Mouse (Mus musculus) limb, embryonic 13.5 days (tissue): ENCODE data around the gene H2-M10.5. TPM values are rescaled to one million over a fixed set of nuclear protein-coding genes. Genes with fewer than 3 reads are reported as not detected.
"Not testable (repeated sequence)": the region's sequence is repeated elsewhere in the genome, so short reads cannot be mapped to it uniquely, and the experiment has no call there.

ENCODE experiments used
- ATAC-seq: fragments of 200-750 bp; cut with Nextera tagmentation; 2 replicates; pipeline ENCODE4 v1.8.0; 2017; ENCODE audit warnings: low read depth, moderate number of reproducible peaks, moderate TSS enrichment; ENCODE audit not compliant: low FRiP score
- H3K27ac ChIP-seq: fragments of 300-500 bp; sonication (generic); 2 replicates; pipeline ENCODE4 v1.5.1; 2015; ENCODE audit warnings: inconsistent platforms, mild to moderate bottlenecking, moderate library complexity
- H3K27me3 ChIP-seq: fragments of 300-500 bp; sonication (generic); 2 replicates; pipeline ENCODE4 v1.6.1; 2015; ENCODE audit warnings: mild to moderate bottlenecking, inconsistent platforms
- H3K36me3 ChIP-seq: fragments of 300-500 bp; sonication (generic); 2 replicates; pipeline ENCODE4 v1.6.1; 2015; ENCODE audit warnings: inconsistent platforms, mild to moderate bottlenecking, moderate library complexity
- H3K4me1 ChIP-seq: fragments of 300-500 bp; sonication (generic); 2 replicates; pipeline ENCODE4 v1.6.1; 2015; ENCODE audit warnings: inconsistent platforms
- H3K4me2 ChIP-seq: fragments of 300-500 bp; sonication (generic); replicated peaks from 2 replicates; pipeline ENCODE4 v1.6.1; 2015; ENCODE audit warnings: inconsistent platforms, mild to moderate bottlenecking, moderate library complexity
- H3K4me3 ChIP-seq: fragments of 300-500 bp; sonication (generic); 2 replicates; pipeline ENCODE4 v1.5.1; 2015; ENCODE audit warnings: moderate library complexity, mild to moderate bottlenecking, inconsistent platforms
- H3K9ac ChIP-seq: fragments of 300-500 bp; sonication (generic); 2 replicates; pipeline ENCODE4 v1.6.1; 2015; ENCODE audit warnings: mild to moderate bottlenecking, inconsistent platforms
- H3K9me3 ChIP-seq: fragments of 300-500 bp; sonication (generic); 2 replicates; pipeline ENCODE4 v1.6.1; 2016; ENCODE audit warnings: inconsistent platforms
- WGBS: fragments of 180-500 bp; shearing (Covaris S2); methylation state at CpG from one replicate; pipeline ENCODE4 v1.1.7; 2015; 5-methylcytosine and 5-hydroxymethylcytosine counted together
- polyA plus RNA-seq: library from polyadenylated mRNA; unstranded; fragments of >200 nt; fragmentation: Nextera tagmentation; extraction: Ambion mirVana; gene quantifications from 2 replicates; pipeline ENCODE4 v1.2.1, GENCODE M21; 2015

Gene H2-M10.5
- polyA plus RNA-seq: not detected in 2 replicates

- H3K4me2 ChIP-seq, H3K27me3 ChIP-seq, H3K9me3 ChIP-seq, H3K9ac ChIP-seq, H3K27ac ChIP-seq, H3K4me3 ChIP-seq, H3K36me3 ChIP-seq, ATAC-seq, H3K4me1 ChIP-seq: not testable (repeated sequence)
- WGBS: 94% methylated on average over 2 of the region's 2 CpGs
These were observed at the start of gene H2-M10.5 for GRCm38 (mm10) chr17:36772610-36773009. H2-M10.5 (plus strand) TSS chr17:36772910.

GRCm38 (mm10) chr17:36726046-36726445 is 46.7 kb upstream of the H2-M10.5 start:
- Histone ChIP-seq H3K27me3 (no peaks in the 10 kb centered on the region), H3K4me3 (no peak overlapping the region), H3K9me3 (no peaks in the 10 kb centered on the region), H3K36me3 (no peaks in the 10 kb centered on the region), H3K4me2 (no peak overlapping the region), H3K4me1 (no peaks in the 10 kb centered on the region), H3K9ac (no peak overlapping the region), H3K27ac (no peak overlapping the region)
- ATAC-seq: no peak
- WGBS: 30% methylated on average over 2 of the region's 2 CpGs

- no peak for ATAC-seq
- Histone ChIP-seq H3K4me2 (no peak overlapping the region), H3K9ac (no peak overlapping the region), H3K9me3 (no peaks in the 10 kb centered on the region), H3K4me3 (no peak overlapping the region), H3K36me3 (no peaks in the 10 kb centered on the region), H3K27me3 (no peaks in the 10 kb centered on the region), H3K27ac (no peak overlapping the region), H3K4me1 (no peaks in the 10 kb centered on the region)
- 42% methylated on average over 2 of the region's 2 CpGs for WGBS
These were observed 8.9 kb upstream of the H2-M10.5 start for GRCm38 (mm10) chr17:36763816-36764215.

DNA sequence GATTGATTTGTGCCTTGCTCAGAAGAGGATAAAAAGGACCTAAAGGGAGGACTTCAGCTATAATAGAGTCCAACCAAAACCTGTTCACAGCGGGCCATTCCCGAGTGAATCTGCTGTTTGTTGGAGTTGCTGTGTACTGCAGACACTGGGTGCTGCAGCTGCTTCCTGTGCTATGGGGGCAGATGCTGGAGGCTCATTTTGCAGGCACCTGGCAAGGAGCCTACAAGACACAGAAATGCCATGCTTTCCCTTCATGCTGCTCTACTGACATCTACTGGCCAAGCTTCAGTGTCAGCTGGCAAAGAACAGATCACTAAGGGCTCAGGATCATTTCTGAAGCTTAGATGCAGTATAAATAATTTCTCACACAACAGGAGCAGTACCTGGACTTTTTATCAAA is 8.5 kb upstream of the H2-M10.5 start:
- H3K4me1 ChIP-seq, H3K27ac ChIP-seq, H3K9ac ChIP-seq, H3K27me3 ChIP-seq, ATAC-seq, H3K4me3 ChIP-seq, H3K36me3 ChIP-seq, H3K4me2 ChIP-seq, H3K9me3 ChIP-seq: not testable (repeated sequence)
- 15% methylated on average over 2 of the region's 2 CpGs for WGBS

DNA sequence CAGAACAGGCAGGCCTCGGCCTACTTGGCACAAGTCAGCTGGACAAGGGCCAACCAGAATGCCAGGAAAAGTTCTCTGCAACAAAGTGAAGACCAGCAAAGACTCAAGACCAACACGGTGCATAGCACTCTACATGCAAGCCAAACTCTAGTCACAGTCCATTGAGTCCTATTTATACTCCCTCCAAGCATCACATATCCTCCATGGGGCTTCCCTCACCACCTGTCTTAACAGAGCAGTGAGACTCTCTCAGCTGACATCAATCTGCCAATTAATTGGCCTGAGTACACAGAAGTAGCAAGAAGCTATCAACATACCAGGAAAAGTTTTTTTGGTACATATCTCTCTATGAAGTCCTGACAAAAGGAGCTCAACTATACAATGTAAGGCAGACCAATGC is 7.3 kb upstream of the H2-M10.5 start:
- 77% methylated on average over 2 of the region's 2 CpGs for WGBS

DNA sequence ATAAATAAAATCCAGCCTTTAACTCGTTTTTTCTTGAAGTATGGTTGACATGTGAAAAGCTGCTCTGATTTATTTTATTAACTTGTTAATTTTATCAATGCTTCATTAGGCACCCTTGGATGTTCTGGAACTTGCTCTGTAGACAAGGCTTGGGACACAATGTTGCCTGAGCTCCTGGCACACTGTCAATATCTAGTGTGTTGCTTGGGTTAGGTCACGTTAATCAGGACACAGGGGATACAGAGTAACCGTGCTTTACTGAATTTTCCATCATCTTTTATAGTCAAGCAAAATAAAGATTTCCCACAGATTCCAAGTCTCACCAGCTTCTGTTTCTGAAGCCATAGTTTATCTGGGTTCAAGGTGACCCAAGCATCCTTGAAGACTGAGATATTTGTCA is 8.8 kb downstream of the H2-M10.5 start:
- no peaks in the 10 kb centered on the region for H3K9me3 ChIP-seq
- H3K27ac ChIP-seq: no peak overlapping the region
- WGBS: 60% methylated on average over 3 of the region's 3 CpGs
- H3K4me1 ChIP-seq: no peaks in the 10 kb centered on the region
- H3K27me3 ChIP-seq: no peaks in the 10 kb centered on the region
- no peak for ATAC-seq
- H3K4me3 ChIP-seq: no peak overlapping the region
- H3K4me2 ChIP-seq: no peak overlapping the region
- H3K36me3 ChIP-seq: no peaks in the 10 kb centered on the region
- H3K9ac ChIP-seq: no peak overlapping the region

More for the DNA sequence above, 7.3 kb upstream of the H2-M10.5 start:
- H3K4me3 ChIP-seq, H3K4me1 ChIP-seq, H3K27me3 ChIP-seq, H3K4me2 ChIP-seq, H3K9me3 ChIP-seq, H3K27ac ChIP-seq, H3K9ac ChIP-seq, H3K36me3 ChIP-seq, ATAC-seq: not testable (repeated sequence)

GRCm38 (mm10) chr17:36786483-36786886 is 13.8 kb downstream of the H2-M10.5 start:
- H3K36me3 ChIP-seq, H3K27me3 ChIP-seq, H3K9me3 ChIP-seq, H3K4me2 ChIP-seq, H3K4me3 ChIP-seq, H3K9ac ChIP-seq, H3K4me1 ChIP-seq, ATAC-seq, H3K27ac ChIP-seq: not testable (repeated sequence)
- WGBS: 23% methylated on average over 1 of the region's 1 CpGs

GRCm38 (mm10) chr17:36788351-36788750 is 15.6 kb downstream of the H2-M10.5 start:
- 72% methylated on average over 2 of the region's 2 CpGs for whole genome bisulfite sequencing
- no peak for ATAC-seq
- H3K9me3 ChIP-seq: no peaks in the 10 kb centered on the region
- H3K4me1 ChIP-seq: no peaks in the 10 kb centered on the region
- no peak overlapping the region for H3K4me3 ChIP-seq
- no peak overlapping the region for H3K4me2 ChIP-seq
- no peak overlapping the region for H3K27ac ChIP-seq
- H3K9ac ChIP-seq: no peak overlapping the region
- no peaks in the 10 kb centered on the region for H3K27me3 ChIP-seq
- H3K36me3 ChIP-seq: no peaks in the 10 kb centered on the region

- H3K9me3 ChIP-seq, H3K4me1 ChIP-seq, H3K4me2 ChIP-seq, H3K9ac ChIP-seq, H3K36me3 ChIP-seq, H3K27me3 ChIP-seq, H3K27ac ChIP-seq, ATAC-seq, H3K4me3 ChIP-seq: not testable (repeated sequence)
These were observed 16.1 kb downstream of the H2-M10.5 start for GRCm38 (mm10) chr17:36788801-36789200.

DNA sequence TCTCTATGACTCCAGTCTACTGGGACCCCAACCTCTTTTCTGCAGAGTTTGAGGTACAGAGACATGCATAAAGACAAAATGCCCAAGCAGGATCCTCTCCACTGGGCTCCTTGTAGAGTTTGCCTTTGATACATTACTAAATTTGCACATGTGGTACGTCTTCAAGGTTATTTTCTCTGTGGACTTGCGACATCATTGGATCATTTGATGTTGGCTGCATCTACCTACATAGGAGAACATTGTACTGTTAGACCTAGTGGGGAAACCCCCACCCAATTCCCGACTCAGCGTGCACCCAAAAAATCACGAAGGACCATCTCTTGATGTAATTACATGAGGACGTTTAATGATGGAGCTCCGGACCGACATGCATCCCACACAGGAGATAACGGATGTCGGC is 26.8 kb downstream of the H2-M10.5 start:
- WGBS: 92% methylated on average over 10 of the region's 10 CpGs
- no peak overlapping the region for H3K9ac ChIP-seq
- no peak for ATAC-seq
- no peaks in the 10 kb centered on the region for H3K36me3 ChIP-seq
- no peak overlapping the region for H3K4me3 ChIP-seq
- no peak overlapping the region for H3K4me2 ChIP-seq
- no peak overlapping the region for H3K27ac ChIP-seq
- H3K9me3 ChIP-seq: no peaks in the 10 kb centered on the region
- H3K27me3 ChIP-seq: no peaks in the 10 kb centered on the region
- H3K4me1 ChIP-seq: no peaks in the 10 kb centered on the region

- H3K27me3 ChIP-seq, ATAC-seq, H3K9me3 ChIP-seq, H3K36me3 ChIP-seq, H3K4me3 ChIP-seq, H3K27ac ChIP-seq, H3K9ac ChIP-seq, H3K4me2 ChIP-seq, H3K4me1 ChIP-seq: not testable (repeated sequence)
- WGBS: 68% methylated on average over 4 of the region's 4 CpGs
These were observed 27.3 kb downstream of the H2-M10.5 start for GRCm38 (mm10) chr17:36799921-36800462.

DNA sequence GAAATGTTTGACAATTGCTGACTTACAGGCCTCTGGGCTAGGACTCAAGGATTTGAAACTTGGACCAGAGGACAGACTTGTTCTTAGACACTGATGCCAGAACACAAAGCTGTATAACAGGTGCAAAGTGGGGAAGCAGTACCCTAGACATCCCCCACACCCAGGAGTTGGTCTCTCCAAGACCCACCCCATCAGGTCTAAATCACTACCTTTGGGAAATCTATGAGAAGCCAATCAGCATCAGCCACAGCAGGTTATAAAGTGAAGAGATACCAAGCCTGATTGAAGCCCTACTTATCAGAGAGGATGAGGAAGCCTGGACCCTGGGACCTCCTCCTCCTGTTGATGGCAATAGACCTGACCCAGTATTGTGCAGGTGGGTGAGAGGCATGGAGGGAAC is 39.2 kb downstream of the H2-M10.5 start, which contains the start of gene H2-M10.6:
H2-M10.6 (plus strand) TSS at position 301 of the 400 bp plus-strand sequence.
- H3K9ac ChIP-seq: no peak within 1 kb of the TSS
- no peak within 1 kb of the TSS for H3K4me3 ChIP-seq
- H3K27ac ChIP-seq: no peak within 1 kb of the TSS
- no peak within 1 kb of the TSS for H3K4me2 ChIP-seq
- H3K9me3 ChIP-seq: no peaks in the 10 kb centered on the region
- no peaks in the 10 kb centered on the region for H3K36me3 ChIP-seq
- ATAC-seq: no peak
- H3K4me1 ChIP-seq: no peaks in the 10 kb centered on the region
- no peaks in the 10 kb centered on the region for H3K27me3 ChIP-seq

DNA sequence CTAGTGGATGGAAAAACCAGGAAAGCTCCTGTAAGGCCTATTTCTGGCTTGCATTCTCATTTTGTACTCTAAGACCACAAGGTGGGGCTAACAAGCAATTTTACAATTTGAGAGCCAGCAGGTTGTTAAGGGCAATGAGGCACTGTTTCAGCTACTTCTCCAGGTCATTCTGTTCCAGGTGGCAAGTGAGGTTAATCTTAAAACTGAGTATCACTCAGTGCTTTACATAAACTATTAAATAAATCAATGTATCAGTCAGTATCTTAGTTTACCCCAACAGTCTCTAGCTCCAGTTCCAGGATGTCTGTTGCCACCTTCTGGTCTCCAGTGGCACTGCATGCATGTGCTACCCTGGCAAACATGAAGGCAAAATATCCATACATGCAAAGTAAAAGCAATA is 51.3 kb downstream of the H2-M10.5 start:
- H3K27ac ChIP-seq: no peak overlapping the region
- no peaks in the 10 kb centered on the region for H3K36me3 ChIP-seq
- no peaks in the 10 kb centered on the region for H3K27me3 ChIP-seq
- H3K4me3 ChIP-seq: no peak overlapping the region
- H3K4me2 ChIP-seq: no peak overlapping the region
- H3K9me3 ChIP-seq: no peaks in the 10 kb centered on the region
- no peak overlapping the region for H3K9ac ChIP-seq
- ATAC-seq: peak; percentile 24; the same call in 1 of the 2 replicates
- no peaks in the 10 kb centered on the region for H3K4me1 ChIP-seq
